Mouse (Mus musculus) hindbrain, postnatal 0 days (tissue): Measurements from ENCODE around the gene Pin1rt1. TPM values are rescaled to one million over a fixed set of nuclear protein-coding genes. Genes with fewer than 3 reads are reported as not detected.

Experiments used
- ATAC-seq: fragments of 200-750 bp; cut with Nextera tagmentation; 2 replicates; pipeline ENCODE4 v1.8.0; 2017; ENCODE audit warnings: mild to moderate bottlenecking, moderate TSS enrichment, moderate library complexity
- DNase-seq: peaks from one replicate; pipeline ENCODE4 v3.0.0-alpha.2; 2015; ENCODE audit warnings: low spot score
- H3K27ac ChIP-seq: fragments of 300-500 bp; sonication (generic); 2 replicates; pipeline ENCODE4 v1.5.1; 2014; ENCODE audit warnings: mild to moderate bottlenecking
- H3K27me3 ChIP-seq: fragments of 300-500 bp; sonication (generic); 2 replicates; pipeline ENCODE4 v1.6.1; 2014; ENCODE audit warnings: low read length, mixed read lengths; ENCODE audit not compliant: insufficient read depth
- H3K36me3 ChIP-seq: fragments of 300-500 bp; sonication (generic); 2 replicates; pipeline ENCODE4 v1.6.1; 2014; ENCODE audit warnings: low read length, mixed read lengths; ENCODE audit not compliant: insufficient read depth
- H3K4me1 ChIP-seq: fragments of 300-500 bp; sonication (generic); 2 replicates; pipeline ENCODE4 v1.6.1; 2014; ENCODE audit warnings: antibody characterized with exemption, low read length, mixed read lengths; ENCODE audit not compliant: insufficient read depth
- H3K4me2 ChIP-seq: fragments of 300-500 bp; sonication (generic); 2 replicates; pipeline ENCODE4 v1.6.1; 2014; ENCODE audit warnings: low read depth, mild to moderate bottlenecking, low read length, moderate library complexity, mixed read lengths
- H3K4me3 ChIP-seq: fragments of 300-500 bp; sonication (generic); 2 replicates; pipeline ENCODE4 v1.5.1; 2014; ENCODE audit warnings: low read length
- H3K9ac ChIP-seq: fragments of 300-500 bp; sonication (generic); replicated peaks from 2 replicates; pipeline ENCODE4 v1.6.1; 2014; ENCODE audit warnings: mild to moderate bottlenecking, low read length, moderate library complexity, mixed read lengths
- H3K9me3 ChIP-seq: fragments of 300-500 bp; sonication (generic); 2 replicates; pipeline ENCODE4 v1.6.1; 2016; ENCODE audit warnings: low read length, mixed read lengths
- CTCF ChIP-seq: IDR thresholded peaks from 2 replicates; pipeline ENCODE4 v1.5.1; 2016; ENCODE audit warnings: antibody characterized with exemption, control low read depth, low read depth
- WGBS: fragments of 180-500 bp; shearing (Covaris S2); extraction: QIAGEN DNeasy Blood & Tissue Kit; methylation state at CpG from one replicate; pipeline ENCODE4 v1.1.7; 2014; 5-methylcytosine and 5-hydroxymethylcytosine counted together
- polyA plus RNA-seq: library from polyadenylated mRNA; unstranded; fragments of >200 nt; fragmentation: Nextera tagmentation; extraction: Ambion mirVana; gene quantifications from 2 replicates; pipeline ENCODE4 v1.2.1, GENCODE M21; 2015
- total RNA-seq: library from RNA; depleted of rRNA; stranded (reverse); fragments of >200 nt; gene quantifications from 2 replicates; pipeline ENCODE4 v1.2.3, GENCODE M21; 2014

The Pin1rt1 gene
- total and polyA plus RNA-seq, 2 experiments from 2014 or later = not detected

- TF ChIP-seq CTCF = no peak
- H3K4me1 ChIP-seq = no peaks in the 10 kb centered on the region
- DNase-seq = no peak
- ATAC-seq = no peak
- no peaks in the 10 kb centered on the region for H3K36me3 ChIP-seq
- peak overlapping the region; percentile 98 for H3K4me2 ChIP-seq
- 14% methylated on average over 7 of the region's 7 CpGs for WGBS
- peak overlapping the region; percentile 78 for H3K4me3 ChIP-seq
- no peaks in the 10 kb centered on the region for H3K27me3 ChIP-seq
- H3K9me3 ChIP-seq = no peaks in the 10 kb centered on the region
- no peak overlapping the region for H3K9ac ChIP-seq
- no peak overlapping the region for H3K27ac ChIP-seq
These were observed 27.0 kb upstream of the Pin1rt1 start for GRCm38 (mm10) chr2:104743160-104743559.

DNA sequence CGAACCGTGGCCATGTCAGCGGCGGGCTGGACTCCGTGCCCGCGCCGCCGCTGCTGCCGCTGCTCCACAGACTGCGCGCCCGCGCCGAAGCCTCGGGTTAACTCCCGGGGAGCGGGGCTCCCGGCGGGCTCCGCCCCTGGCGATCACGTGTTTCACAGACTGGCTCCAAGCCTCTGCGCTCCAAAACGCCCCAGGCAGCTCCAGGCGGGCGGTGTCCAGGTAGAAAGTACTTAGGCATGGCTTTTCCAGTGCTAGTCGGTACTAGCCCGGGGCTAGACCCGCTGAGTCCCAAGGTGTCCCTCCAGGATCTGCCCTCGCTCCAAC lies 26.5 kb upstream of the Pin1rt1 start, which contains the start of gene Depdc7:
TSS of gene Depdc7 (minus strand) at position 138 of the 324 bp plus-strand sequence.
- WGBS = under 1% methylated on average over 31 of the region's 31 CpGs

GRCm38 (mm10) chr2:104741896-104742740 lies 25.9 kb upstream of the Pin1rt1 start:
- H3K36me3 ChIP-seq = no peaks in the 10 kb centered on the region
- H3K9ac ChIP-seq = peak overlapping the region; percentile 58
- no peaks in the 10 kb centered on the region for H3K4me1 ChIP-seq
- H3K9me3 ChIP-seq = no peaks in the 10 kb centered on the region
- TF ChIP-seq CTCF = no peak
- H3K27me3 ChIP-seq = no peaks in the 10 kb centered on the region
- 5% methylated on average over 42 of the region's 46 CpGs for WGBS
- DNase-seq = peak; percentile 44
- peak overlapping the region; percentile 98 for H3K4me2 ChIP-seq
- H3K27ac ChIP-seq = 0 out of 2 replicates have a peak overlapping the region, but pooled peaks have one; percentile 11
- no peak; the same call in 1 of the 2 replicates for ATAC-seq
- H3K4me3 ChIP-seq = peak overlapping the region; percentile 78

More for the DNA sequence above, 26.5 kb upstream of the Pin1rt1 start, which contains the start of gene Depdc7:
- peak; percentile 89 for ATAC-seq
- peak; percentile 78 for DNase-seq
- no peaks in the 10 kb centered on the region for H3K36me3 ChIP-seq
- H3K9ac ChIP-seq = peak within 1 kb of the TSS; percentile 58
- H3K27ac ChIP-seq = 0 out of 2 replicates have a peak within 1 kb of the TSS, but pooled peaks have one; percentile 11
- peak within 1 kb of the TSS; percentile 78 for H3K4me3 ChIP-seq
- H3K4me2 ChIP-seq = peak within 1 kb of the TSS; percentile 98
- TF ChIP-seq CTCF = no peak
- H3K27me3 ChIP-seq = no peaks in the 10 kb centered on the region
- H3K4me1 ChIP-seq = no peaks in the 10 kb centered on the region
- no peaks in the 10 kb centered on the region for H3K9me3 ChIP-seq

- Histone ChIP-seq H3K9ac (no peak overlapping the region), H3K4me3 (no peak overlapping the region), H3K27me3 (no peaks in the 10 kb centered on the region), H3K36me3 (no peaks in the 10 kb centered on the region), H3K9me3 (no peaks in the 10 kb centered on the region), H3K27ac (no peak overlapping the region), H3K4me1 (no peaks in the 10 kb centered on the region), H3K4me2 (no peak overlapping the region)
- no peak for DNase-seq
- WGBS = 41% methylated on average over 7 of the region's 7 CpGs
- no peak for ATAC-seq
- no peak for TF ChIP-seq CTCF
These were observed 25.0 kb upstream of the Pin1rt1 start for GRCm38 (mm10) chr2:104741015-104741758.

DNA sequence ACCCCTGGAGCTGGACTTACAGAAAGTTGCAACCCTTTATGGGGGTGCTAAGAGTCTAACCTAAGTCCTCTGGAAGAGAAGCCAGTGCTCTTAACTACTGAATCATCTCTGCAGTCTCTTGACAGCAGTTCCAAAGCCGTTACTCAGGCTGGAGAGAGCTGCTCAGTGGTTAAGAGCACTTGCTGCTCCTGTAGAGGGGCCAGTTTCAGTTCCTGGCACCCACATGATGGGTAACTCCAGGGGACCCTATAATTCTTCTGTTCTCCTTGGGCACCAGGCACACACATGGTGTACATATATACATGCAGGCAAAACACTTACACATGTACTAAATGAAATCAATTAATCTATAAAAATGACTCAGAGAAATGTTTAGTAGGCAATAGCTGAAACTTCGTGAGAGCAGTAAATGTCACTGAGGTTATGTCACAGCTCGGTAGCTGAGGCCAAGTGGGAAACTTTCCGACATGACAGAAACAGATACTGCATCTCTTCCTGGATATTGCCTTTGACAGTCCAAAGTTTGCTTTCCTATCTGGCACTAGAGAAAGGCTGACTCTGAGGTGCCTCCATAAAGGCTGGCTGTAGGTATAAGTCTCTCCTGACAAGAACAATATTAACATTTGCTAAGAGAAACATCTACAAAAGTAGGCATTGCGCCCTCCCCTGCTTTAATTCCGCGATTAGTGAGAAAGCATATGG lies 24.2 kb upstream of the Pin1rt1 start:
- 69% methylated on average over 7 of the region's 7 CpGs for WGBS
- no peak for TF ChIP-seq CTCF
- Histone ChIP-seq H3K27me3 (no peaks in the 10 kb centered on the region), H3K36me3 (no peaks in the 10 kb centered on the region), H3K27ac (no peak overlapping the region), H3K9ac (no peak overlapping the region), H3K4me2 (no peak overlapping the region), H3K4me3 (no peak overlapping the region), H3K9me3 (no peaks in the 10 kb centered on the region), H3K4me1 (no peaks in the 10 kb centered on the region)
- no peak for ATAC-seq
- DNase-seq = no peak

DNA sequence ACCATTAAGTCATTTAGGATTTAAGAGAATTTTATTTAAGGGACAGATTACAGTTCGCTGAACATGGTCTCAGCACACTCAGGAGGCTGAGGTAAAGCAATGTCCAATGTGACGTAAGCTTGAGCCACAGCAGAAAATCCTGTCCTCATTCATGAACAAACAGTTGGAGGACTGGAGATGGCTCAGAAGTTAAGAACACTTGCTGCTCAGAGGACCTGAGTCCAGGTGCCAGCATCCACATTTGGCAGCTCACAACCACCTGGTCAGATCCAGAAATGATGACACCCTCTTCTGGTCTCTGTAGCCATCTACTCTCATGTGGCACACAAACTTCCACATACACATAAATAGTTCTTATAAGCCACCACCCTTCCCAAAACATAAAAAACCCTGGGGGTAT lies 23.5 kb upstream of the Pin1rt1 start:
- H3K27ac ChIP-seq = no peak overlapping the region
- ATAC-seq = no peak
- no peaks in the 10 kb centered on the region for H3K4me1 ChIP-seq
- no peak overlapping the region for H3K9ac ChIP-seq
- no peak overlapping the region for H3K4me3 ChIP-seq
- TF ChIP-seq CTCF = no peak
- WGBS = 91% methylated on average over 2 of the region's 2 CpGs
- no peak overlapping the region for H3K4me2 ChIP-seq
- H3K27me3 ChIP-seq = no peaks in the 10 kb centered on the region
- no peaks in the 10 kb centered on the region for H3K9me3 ChIP-seq
- DNase-seq = no peak
- no peaks in the 10 kb centered on the region for H3K36me3 ChIP-seq
